Mouse (Mus musculus) forebrain, postnatal 0 days (tissue): ENCODE measurements around the gene Cyp11a1. TPM values are rescaled to one million over a fixed set of nuclear protein-coding genes. Genes with fewer than 3 reads are reported as not detected.

Source experiments
- ATAC-seq: fragments of 200-750 bp; cut with Nextera tagmentation; 2 replicates; pipeline ENCODE4 v1.8.0; 2017; ENCODE audit warnings: mild to moderate bottlenecking, moderate library complexity
- DNase-seq: peaks from one replicate; pipeline ENCODE4 v3.0.0-alpha.2; 2015
- H3K27ac ChIP-seq: fragments of 300-500 bp; sonication (generic); 2 replicates; pipeline ENCODE4 v1.5.1; 2014; ENCODE audit warnings: low read depth, mild to moderate bottlenecking, antibody characterized with exemption, low read length, moderate library complexity, mixed read lengths
- H3K27me3 ChIP-seq: fragments of 300-500 bp; sonication (generic); 2 replicates; pipeline ENCODE4 v1.6.1; 2014; ENCODE audit warnings: mild to moderate bottlenecking, low read length, mixed read lengths; ENCODE audit not compliant: insufficient read depth
- H3K36me3 ChIP-seq: fragments of 300-500 bp; sonication (generic); 2 replicates; pipeline ENCODE4 v1.6.1; 2014; ENCODE audit warnings: mild to moderate bottlenecking, moderate library complexity; ENCODE audit not compliant: insufficient read depth
- H3K4me1 ChIP-seq: fragments of 300-500 bp; sonication (generic); 2 replicates; pipeline ENCODE4 v1.6.1; 2014; ENCODE audit warnings: antibody characterized with exemption; ENCODE audit not compliant: insufficient read depth
- H3K4me2 ChIP-seq: fragments of 300-500 bp; sonication (generic); 2 replicates; pipeline ENCODE4 v1.6.1; 2014; ENCODE audit warnings: low read depth, mild to moderate bottlenecking, moderate library complexity
- H3K4me3 ChIP-seq: fragments of 300-500 bp; sonication (generic); 2 replicates; pipeline ENCODE4 v1.5.1; 2014; ENCODE audit warnings: low read depth, low read length, mixed read lengths
- H3K9ac ChIP-seq: fragments of 300-500 bp; sonication (generic); 2 replicates; pipeline ENCODE4 v1.6.1; 2014; ENCODE audit warnings: mild to moderate bottlenecking
- H3K9me3 ChIP-seq: fragments of 300-500 bp; sonication (generic); 2 replicates; pipeline ENCODE4 v1.6.1; 2016; ENCODE audit warnings: low read length
- CTCF ChIP-seq: sonication (generic); IDR thresholded peaks from 2 replicates; pipeline ENCODE4 v1.5.1; 2016; ENCODE audit warnings: antibody characterized with exemption, control low read depth, low read depth
- WGBS: fragments of 180-500 bp; shearing (Covaris S2); extraction: QIAGEN DNeasy Blood & Tissue Kit; methylation state at CpG from one replicate; pipeline ENCODE4 v1.1.7; 2014; 5-methylcytosine and 5-hydroxymethylcytosine counted together
- polyA plus RNA-seq: library from polyadenylated mRNA; unstranded; fragments of >200 nt; fragmentation: Nextera tagmentation; extraction: Ambion mirVana; gene quantifications from 2 replicates; pipeline ENCODE4 v1.2.1, GENCODE M21; 2015
- total RNA-seq: library from RNA; depleted of rRNA; stranded (reverse); fragments of >200 nt; gene quantifications from 2 replicates; pipeline ENCODE4 v1.2.3, GENCODE M21; 2014

Cyp11a1 gene
- total and polyA plus RNA-seq, 2 experiments from 2014 or later = 0.29 to 0.88 TPM

GRCm38 (mm10) chr9:58009015-58009362 lies 2.8 kb downstream of the Cyp11a1 start:
- 0 out of 2 replicates have a peak, but pooled peaks cover 10% of the 10 kb centered on the region for H3K4me1 ChIP-seq

GRCm38 (mm10) chr9:58009588-58009987 lies 3.4 kb downstream of the Cyp11a1 start:
- no peaks in the 10 kb centered on the region for H3K27me3 ChIP-seq
- no peak overlapping the region for H3K4me3 ChIP-seq
- 0 out of 2 replicates have a peak overlapping the region, but pooled peaks have one; percentile 36 for H3K27ac ChIP-seq
- no peak overlapping the region for H3K4me2 ChIP-seq
- 0 out of 2 replicates have a peak, but pooled peaks cover 10% of the 10 kb centered on the region for H3K4me1 ChIP-seq
- peak; percentile 33 for TF ChIP-seq CTCF
- no peaks in the 10 kb centered on the region for H3K9me3 ChIP-seq
- no peaks in the 10 kb centered on the region for H3K36me3 ChIP-seq
- no peak overlapping the region for H3K9ac ChIP-seq
- ATAC-seq (peak; percentile 6; the same call in 1 of the 2 replicates), DNase-seq (peak; percentile 21)
- WGBS = 47% methylated on average over 3 of the region's 3 CpGs

More at GRCm38 (mm10) chr9:58009015-58009362, 2.8 kb downstream of the Cyp11a1 start:
- no peaks in the 10 kb centered on the region for H3K27me3 ChIP-seq
- peak overlapping the region; percentile 73 for H3K27ac ChIP-seq
- peak; percentile 95 for ATAC-seq
- no peaks in the 10 kb centered on the region for H3K36me3 ChIP-seq
- WGBS = 3% methylated on average over 6 of the region's 6 CpGs
- peak; percentile 87 for DNase-seq
- peak overlapping the region; percentile 24 for H3K4me2 ChIP-seq
- H3K4me3 ChIP-seq = no peak overlapping the region
- H3K9me3 ChIP-seq = no peaks in the 10 kb centered on the region
- no peak for TF ChIP-seq CTCF
- H3K9ac ChIP-seq = peak overlapping the region; percentile 41; the same call in 1 of the 2 replicates

- Histone ChIP-seq H3K27me3 (no peaks in the 10 kb centered on the region), H3K36me3 (no peaks in the 10 kb centered on the region), H3K9me3 (no peaks in the 10 kb centered on the region), H3K4me2 (no peak overlapping the region), H3K4me1 (0 out of 2 replicates have a peak, but pooled peaks cover 10% of the 10 kb centered on the region), H3K27ac (no peak overlapping the region), H3K4me3 (no peak overlapping the region), H3K9ac (no peak overlapping the region)
- ATAC-seq (no peak), DNase-seq (no peak)
- 57% methylated on average over 7 of the region's 7 CpGs for WGBS
- TF ChIP-seq CTCF = no peak
Observed at GRCm38 (mm10) chr9:58011027-58011426, 4.8 kb downstream of the Cyp11a1 start.

- Histone ChIP-seq H3K4me3 (no peak overlapping the region), H3K4me2 (no peak overlapping the region), H3K9me3 (no peaks in the 10 kb centered on the region), H3K9ac (no peak overlapping the region), H3K36me3 (no peaks in the 10 kb centered on the region), H3K4me1 (0 out of 2 replicates have a peak, but pooled peaks cover 10% of the 10 kb centered on the region), H3K27me3 (no peaks in the 10 kb centered on the region), H3K27ac (no peak overlapping the region)
- DNase-seq (no peak), ATAC-seq (no peak)
- no peak for TF ChIP-seq CTCF
- 92% methylated on average over 8 of the region's 8 CpGs for WGBS
Observed at GRCm38 (mm10) chr9:58011552-58011951, 5.3 kb downstream of the Cyp11a1 start.

- Histone ChIP-seq H3K4me1 (0 out of 2 replicates have a peak, but pooled peaks cover 10% of the 10 kb centered on the region), H3K27ac (no peak overlapping the region), H3K9ac (no peak overlapping the region), H3K27me3 (no peaks in the 10 kb centered on the region), H3K9me3 (no peaks in the 10 kb centered on the region), H3K4me3 (no peak overlapping the region), H3K36me3 (no peaks in the 10 kb centered on the region), H3K4me2 (no peak overlapping the region)
- ATAC-seq (no peak), DNase-seq (no peak)
- WGBS = 61% methylated on average over 2 of the region's 2 CpGs
- TF ChIP-seq CTCF = no peak
Observed at GRCm38 (mm10) chr9:58012486-58012885, 6.3 kb downstream of the Cyp11a1 start.

- Histone ChIP-seq H3K4me2 (no peak overlapping the region), H3K9me3 (no peaks in the 10 kb centered on the region), H3K4me1 (0 out of 2 replicates have a peak, but pooled peaks cover 10% of the 10 kb centered on the region), H3K9ac (no peak overlapping the region), H3K4me3 (no peak overlapping the region), H3K27ac (no peak overlapping the region), H3K36me3 (no peaks in the 10 kb centered on the region), H3K27me3 (no peaks in the 10 kb centered on the region)
- TF ChIP-seq CTCF = no peak
- ATAC-seq (peak; percentile 50), DNase-seq (peak; percentile 54)
- 35% methylated on average over 2 of the region's 2 CpGs for WGBS
Observed at GRCm38 (mm10) chr9:58012935-58013334, 6.7 kb downstream of the Cyp11a1 start.

- 71% methylated on average over 8 of the region's 8 CpGs for WGBS
Observed at GRCm38 (mm10) chr9:58014393-58015160, 8.4 kb downstream of the Cyp11a1 start.

More at GRCm38 (mm10) chr9:58014393-58015160, 8.4 kb downstream of the Cyp11a1 start:
- DNase-seq (no peak), ATAC-seq (no peak)
- Histone ChIP-seq H3K27ac (no peak overlapping the region), H3K4me2 (no peak overlapping the region), H3K4me3 (no peak overlapping the region), H3K9me3 (no peaks in the 10 kb centered on the region), H3K27me3 (no peaks in the 10 kb centered on the region), H3K4me1 (no peaks in the 10 kb centered on the region), H3K9ac (no peak overlapping the region), H3K36me3 (no peaks in the 10 kb centered on the region)
- TF ChIP-seq CTCF = no peak
